Mouse (Mus musculus) lung, adult 2 months (tissue): Measurements from ENCODE around the gene Vps8. TPM values are rescaled to one million over a fixed set of nuclear protein-coding genes. Genes with fewer than 3 reads are reported as not detected.
A peak's percentile ranks its signal among the peaks of the same experiment; 100 is the strongest.

ENCODE experiments used
- DNase-seq: peaks from one replicate; pipeline ENCODE4 v3.0.0; 2022
- H3K4me1 ChIP-seq: fragments of 200-500 bp; 2 replicates; pipeline ENCODE4 v1.6.1; 2011; ENCODE audit warnings: low read length; ENCODE audit not compliant: control insufficient read depth, insufficient read depth
- H3K4me3 ChIP-seq: fragments of 200-500 bp; replicated peaks from 2 replicates; pipeline ENCODE3; 2011; ENCODE audit warnings: low read depth, mild to moderate bottlenecking, control low read depth, low read length; ENCODE audit errors: extremely low read depth
- CTCF ChIP-seq: fragments of 200-500 bp; IDR thresholded peaks from 2 replicates; pipeline ENCODE4 v1.5.1; 2011; ENCODE audit warnings: mild to moderate bottlenecking, low read length, control low read depth; ENCODE audit not compliant: insufficient read depth
- POLR2A ChIP-seq: fragments of 200-500 bp; IDR thresholded peaks from 2 replicates; pipeline ENCODE4 v1.6.1; 2011; ENCODE audit warnings: low read depth, mild to moderate bottlenecking, control low read depth, low read length, borderline replicate concordance; ENCODE audit errors: extremely low read depth
- WGBS: fragments of 180-500 bp; shearing (Covaris S2); methylation state at CpG from one replicate; pipeline ENCODE4 v1.1.7; 2018; 5-methylcytosine and 5-hydroxymethylcytosine counted together
- polyA plus RNA-seq: library from polyadenylated mRNA; depleted of rRNA; stranded (reverse); fragments of >200 nt; gene quantifications from 2 replicates; pipeline ENCODE4 v1.2.3, GENCODE M21; 2012; rRNA removed

Vps8 gene
- 13.5 and 13.9 TPM in 2 replicates for polyA plus RNA-seq

- TF ChIP-seq POLR2A (peak; percentile 51; the same call in 1 of the 2 replicates), CTCF (no peak)
- DNase-seq: peak; percentile 91
- WGBS: 1% methylated on average over 71 of the region's 71 CpGs
- H3K4me1 ChIP-seq: peaks cover 3% of the 10 kb centered on the region
- H3K4me3 ChIP-seq: peak within 1 kb of the TSS; percentile 95
Measured at GRCm38 (mm10) chr16:21422645-21423545, at the start of gene Vps8. Gene Vps8, plus strand, starts transcription at chr16:21423118.

DNA sequence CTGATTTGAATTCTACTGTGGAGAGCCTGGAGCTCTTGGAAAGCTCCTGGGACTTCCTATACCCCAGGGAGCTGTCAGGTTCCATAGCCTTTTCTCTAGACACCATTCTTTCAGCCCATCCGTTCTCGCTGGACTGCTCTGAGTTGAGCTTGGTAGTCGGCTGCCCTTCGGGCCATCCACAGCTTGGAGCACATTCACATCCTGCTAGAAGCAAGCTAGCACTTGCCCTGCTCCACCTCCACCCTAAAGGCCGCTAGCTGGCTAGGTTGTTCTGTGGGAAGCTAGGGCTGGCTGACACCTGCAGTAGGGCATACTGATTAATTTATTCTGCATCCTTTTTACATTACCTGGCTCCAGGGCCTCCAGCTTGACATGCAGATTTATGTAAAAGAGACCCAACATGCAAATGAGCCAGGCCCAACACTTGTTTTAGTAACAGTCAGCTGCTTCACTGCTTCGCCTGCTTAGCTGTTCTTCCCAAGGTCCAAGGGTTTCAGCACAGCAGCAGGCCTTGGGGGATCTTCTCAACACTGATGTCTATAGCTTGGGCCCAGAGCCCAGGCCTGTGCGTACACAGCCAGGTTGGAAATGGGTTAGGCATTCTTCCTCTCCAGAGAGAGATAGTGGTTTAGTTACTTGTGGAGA lies 49.5 kb upstream of the Vps8 start:
- no peak for DNase-seq
- Histone ChIP-seq H3K4me3 (no peak overlapping the region), H3K4me1 (no peaks in the 10 kb centered on the region; the same call in 1 of the 2 replicates)
- TF ChIP-seq CTCF (no peak), POLR2A (no peak)
- WGBS: 72% methylated on average over 7 of the region's 7 CpGs

DNA sequence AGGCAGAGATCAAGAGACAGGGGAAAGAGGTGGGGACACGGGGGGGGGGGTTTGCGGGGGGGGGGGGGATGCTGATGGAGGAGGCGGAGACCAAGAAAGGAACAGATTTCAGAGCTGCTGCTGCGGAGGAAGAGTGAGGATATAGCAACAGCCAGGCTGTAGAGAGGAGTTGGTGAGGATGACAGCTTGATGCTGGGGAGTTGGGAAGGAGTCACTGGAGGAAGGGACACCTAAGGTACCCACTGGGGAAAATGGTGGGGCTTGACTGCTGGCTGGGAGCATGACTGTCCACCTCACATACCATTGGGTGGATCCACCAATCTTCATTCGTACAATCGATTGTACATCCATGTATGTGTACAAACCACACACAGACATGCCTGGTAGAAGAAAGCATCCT lies 48.9 kb upstream of the Vps8 start:
- Histone ChIP-seq H3K4me1 (no peaks in the 10 kb centered on the region; the same call in 1 of the 2 replicates), H3K4me3 (no peak overlapping the region)
- no peak for DNase-seq
- 91% methylated on average over 4 of the region's 6 CpGs for WGBS
- TF ChIP-seq CTCF: no peak
- TF ChIP-seq POLR2A: no peak

DNA sequence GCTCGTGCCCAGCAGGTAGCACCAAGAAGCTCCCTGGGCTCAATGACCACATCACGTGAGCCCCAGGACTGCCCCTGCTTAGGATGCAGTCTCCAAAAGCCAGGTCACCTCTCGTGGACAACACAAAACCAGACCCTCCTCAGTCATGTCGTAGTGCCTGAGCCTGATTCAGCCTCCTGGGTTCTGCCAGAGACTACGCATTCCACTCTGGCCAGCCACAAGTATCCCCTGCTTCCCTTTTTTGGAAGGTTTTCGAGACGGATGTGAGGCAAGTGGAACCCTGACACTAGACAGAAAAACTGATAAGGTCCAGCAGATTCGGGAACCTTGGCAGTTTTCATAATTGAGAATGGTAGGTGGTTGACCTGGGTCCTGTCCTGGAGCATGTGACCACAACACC lies 47.8 kb upstream of the Vps8 start:
- TF ChIP-seq CTCF (no peak), POLR2A (no peak)
- Histone ChIP-seq H3K4me1 (no peaks in the 10 kb centered on the region; the same call in 1 of the 2 replicates), H3K4me3 (no peak overlapping the region)
- 82% methylated on average over 8 of the region's 8 CpGs for WGBS
- no peak for DNase-seq

DNA sequence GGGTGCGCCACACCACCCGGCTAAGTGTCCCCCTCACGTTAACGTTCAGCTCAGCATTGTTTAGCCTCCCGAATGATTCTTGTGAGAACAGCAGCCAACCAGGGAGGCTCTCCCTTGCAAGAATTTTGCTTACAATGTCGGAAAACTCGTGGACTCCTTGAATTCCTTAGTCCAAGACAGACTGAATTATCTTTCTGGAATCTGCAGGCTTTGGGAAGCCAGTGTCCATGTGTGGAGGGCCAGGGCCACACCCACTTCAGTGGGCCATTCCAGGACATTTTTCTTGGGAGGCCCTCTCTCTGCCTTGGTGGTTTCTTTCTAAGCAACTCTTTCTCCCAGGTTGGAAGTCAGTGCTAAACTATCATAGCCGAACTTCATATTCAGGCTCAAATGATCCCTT lies 46.6 kb upstream of the Vps8 start:
- WGBS: 71% methylated on average over 8 of the region's 8 CpGs
- TF ChIP-seq CTCF: no peak
- no peak for TF ChIP-seq POLR2A
- no peak for DNase-seq
- H3K4me3 ChIP-seq: no peak overlapping the region
- no peaks in the 10 kb centered on the region; the same call in 1 of the 2 replicates for H3K4me1 ChIP-seq

- 70% methylated on average over 7 of the region's 7 CpGs for WGBS
- no peak for TF ChIP-seq CTCF
- TF ChIP-seq POLR2A: no peak
Measured at GRCm38 (mm10) chr16:21376949-21377604, 45.8 kb upstream of the Vps8 start.

DNA sequence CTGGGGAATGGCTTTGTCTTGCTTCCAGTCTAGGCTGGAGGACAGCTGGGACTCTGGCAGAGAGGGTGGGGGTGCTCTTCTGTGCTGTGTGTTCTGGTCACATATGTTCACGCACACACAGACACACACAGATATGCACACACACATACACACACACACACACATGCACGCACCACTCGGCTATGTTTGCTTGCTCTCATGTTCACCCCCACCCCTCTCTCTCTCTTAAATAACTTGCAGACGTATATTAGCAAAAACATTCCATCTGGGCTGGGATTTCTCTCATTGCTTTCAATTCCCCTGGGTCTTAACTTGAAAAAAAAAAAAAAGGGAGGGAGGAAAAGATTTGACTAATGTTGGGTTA lies 45.3 kb upstream of the Vps8 start:
- H3K4me3 ChIP-seq: no peak overlapping the region
- H3K4me1 ChIP-seq: no peaks in the 10 kb centered on the region; the same call in 1 of the 2 replicates
- no peak for DNase-seq
- WGBS: 40% methylated on average over 4 of the region's 4 CpGs
- TF ChIP-seq POLR2A: no peak
- no peak for TF ChIP-seq CTCF

More at GRCm38 (mm10) chr16:21376949-21377604, 45.8 kb upstream of the Vps8 start:
- no peak for DNase-seq
- Histone ChIP-seq H3K4me3 (no peak overlapping the region), H3K4me1 (no peaks in the 10 kb centered on the region; the same call in 1 of the 2 replicates)

DNA sequence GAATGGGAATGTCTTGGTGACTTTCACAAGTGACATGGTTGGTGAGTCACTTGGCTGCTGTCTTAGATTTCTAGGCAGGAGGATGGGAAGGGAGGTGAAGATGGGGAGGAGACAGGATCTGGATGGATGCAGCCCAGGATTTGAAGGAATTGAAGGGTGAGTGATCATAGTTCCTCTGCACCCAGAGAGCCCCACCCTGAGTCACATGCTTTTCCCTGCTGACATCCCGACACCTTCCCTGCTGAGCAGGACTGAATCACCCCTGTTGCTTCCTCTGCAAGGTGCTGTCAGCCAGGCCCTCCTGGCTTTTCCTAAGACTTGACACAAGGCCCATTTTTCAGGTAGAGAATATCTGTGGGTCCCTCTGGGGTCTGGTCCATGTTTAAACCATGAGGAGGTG lies 41.4 kb upstream of the Vps8 start:
- Histone ChIP-seq H3K4me1 (no peaks in the 10 kb centered on the region; the same call in 1 of the 2 replicates), H3K4me3 (no peak overlapping the region)
- TF ChIP-seq CTCF (no peak), POLR2A (no peak)
- DNase-seq: no peak
- 74% methylated on average over 1 of the region's 1 CpGs for WGBS
